Mouse (Mus musculus) CD4-positive helper T cell, adult 2 months (primary cell): ENCODE results near the gene Ccnk.

Source experiments
- DNase-seq: peaks from one replicate; pipeline ENCODE4 v3.0.0-alpha.2; 2012; ENCODE audit warnings: low read depth, missing footprints, low spot score

Ccnk gene

GRCm38 (mm10) chr12:108221712-108222111 lies 42.3 kb downstream of the Ccnk start:
- no peak for DNase-seq

GRCm38 (mm10) chr12:108223357-108223756 lies 44.0 kb downstream of the Ccnk start:
- DNase-seq, result no peak

- DNase-seq, result no peak
These were observed 46.4 kb downstream of the Ccnk start for GRCm38 (mm10) chr12:108225781-108226180.

- no peak for DNase-seq
These were observed 46.8 kb downstream of the Ccnk start for GRCm38 (mm10) chr12:108226216-108226615.

- DNase-seq, result no peak
These were observed 47.6 kb downstream of the Ccnk start for GRCm38 (mm10) chr12:108226941-108227340.

GRCm38 (mm10) chr12:108227527-108227926 lies 48.1 kb downstream of the Ccnk start:
- no peak for DNase-seq

GRCm38 (mm10) chr12:108230077-108230476 lies 50.7 kb downstream of the Ccnk start:
- DNase-seq, result no peak

- no peak for DNase-seq
These were observed 51.7 kb downstream of the Ccnk start for GRCm38 (mm10) chr12:108230821-108231794.

GRCm38 (mm10) chr12:108231901-108232300 lies 52.5 kb downstream of the Ccnk start:
- DNase-seq, result no peak

GRCm38 (mm10) chr12:108233736-108234135 lies 54.4 kb downstream of the Ccnk start:
- DNase-seq, result no peak

GRCm38 (mm10) chr12:108234832-108235602 lies 55.6 kb downstream of the Ccnk start:
- DNase-seq, result no peak

- no peak for DNase-seq
These were observed 56.7 kb downstream of the Ccnk start for GRCm38 (mm10) chr12:108235976-108236555.

- DNase-seq, result no peak
These were observed 58.1 kb downstream of the Ccnk start for GRCm38 (mm10) chr12:108237300-108238006.

GRCm38 (mm10) chr12:108238395-108239035 lies 59.1 kb downstream of the Ccnk start:
- DNase-seq, result no peak

GRCm38 (mm10) chr12:108239441-108239840 lies 60.1 kb downstream of the Ccnk start:
- no peak for DNase-seq

- DNase-seq, result no peak
These were observed 61.1 kb downstream of the Ccnk start for GRCm38 (mm10) chr12:108240401-108240890.

GRCm38 (mm10) chr12:108240953-108241588 lies 61.7 kb downstream of the Ccnk start:
- no peak for DNase-seq

- no peak for DNase-seq
These were observed 62.2 kb downstream of the Ccnk start for GRCm38 (mm10) chr12:108241626-108242025.

GRCm38 (mm10) chr12:108242243-108242745 lies 62.9 kb downstream of the Ccnk start:
- no peak for DNase-seq

GRCm38 (mm10) chr12:108244778-108245177 lies 65.4 kb downstream of the Ccnk start:
- no peak for DNase-seq
